Mouse (Mus musculus) hindbrain, postnatal 0 days (tissue): ENCODE data around the gene Amer3. TPM values are rescaled to one million over a fixed set of nuclear protein-coding genes. Genes with fewer than 3 reads are reported as not detected.

Experiments
- ATAC-seq: fragments of 200-750 bp; cut with Nextera tagmentation; 2 replicates; pipeline ENCODE4 v1.8.0; 2017; ENCODE audit warnings: mild to moderate bottlenecking, moderate TSS enrichment, moderate library complexity
- DNase-seq: peaks from one replicate; pipeline ENCODE4 v3.0.0-alpha.2; 2015; ENCODE audit warnings: low spot score
- H3K27ac ChIP-seq: fragments of 300-500 bp; sonication (generic); 2 replicates; pipeline ENCODE4 v1.5.1; 2014; ENCODE audit warnings: mild to moderate bottlenecking
- H3K27me3 ChIP-seq: fragments of 300-500 bp; sonication (generic); 2 replicates; pipeline ENCODE4 v1.6.1; 2014; ENCODE audit warnings: low read length, mixed read lengths; ENCODE audit not compliant: insufficient read depth
- H3K36me3 ChIP-seq: fragments of 300-500 bp; sonication (generic); 2 replicates; pipeline ENCODE4 v1.6.1; 2014; ENCODE audit warnings: low read length, mixed read lengths; ENCODE audit not compliant: insufficient read depth
- H3K4me1 ChIP-seq: fragments of 300-500 bp; sonication (generic); 2 replicates; pipeline ENCODE4 v1.6.1; 2014; ENCODE audit warnings: antibody characterized with exemption, low read length, mixed read lengths; ENCODE audit not compliant: insufficient read depth
- H3K4me2 ChIP-seq: fragments of 300-500 bp; sonication (generic); 2 replicates; pipeline ENCODE4 v1.6.1; 2014; ENCODE audit warnings: low read depth, mild to moderate bottlenecking, low read length, moderate library complexity, mixed read lengths
- H3K4me3 ChIP-seq: fragments of 300-500 bp; sonication (generic); 2 replicates; pipeline ENCODE4 v1.5.1; 2014; ENCODE audit warnings: low read length
- H3K9ac ChIP-seq: fragments of 300-500 bp; sonication (generic); replicated peaks from 2 replicates; pipeline ENCODE4 v1.6.1; 2014; ENCODE audit warnings: mild to moderate bottlenecking, low read length, moderate library complexity, mixed read lengths
- H3K9me3 ChIP-seq: fragments of 300-500 bp; sonication (generic); 2 replicates; pipeline ENCODE4 v1.6.1; 2016; ENCODE audit warnings: low read length, mixed read lengths
- CTCF ChIP-seq: IDR thresholded peaks from 2 replicates; pipeline ENCODE4 v1.5.1; 2016; ENCODE audit warnings: antibody characterized with exemption, control low read depth, low read depth
- WGBS: fragments of 180-500 bp; shearing (Covaris S2); extraction: QIAGEN DNeasy Blood & Tissue Kit; methylation state at CpG from one replicate; pipeline ENCODE4 v1.1.7; 2014; 5-methylcytosine and 5-hydroxymethylcytosine counted together
- polyA plus RNA-seq: library from polyadenylated mRNA; unstranded; fragments of >200 nt; fragmentation: Nextera tagmentation; extraction: Ambion mirVana; gene quantifications from 2 replicates; pipeline ENCODE4 v1.2.1, GENCODE M21; 2015
- total RNA-seq: library from RNA; depleted of rRNA; stranded (reverse); fragments of >200 nt; gene quantifications from 2 replicates; pipeline ENCODE4 v1.2.3, GENCODE M21; 2014

Gene Amer3
- total and polyA plus RNA-seq, 2 experiments from 2014 or later, result 18.2 to 51.5 TPM

- 82% methylated on average over 6 of the region's 6 CpGs for WGBS
- H3K36me3 ChIP-seq, result no peaks in the 10 kb centered on the region
- H3K4me3 ChIP-seq, result no peak overlapping the region
- DNase-seq (no peak), ATAC-seq (no peak)
- no peaks in the 10 kb centered on the region for H3K9me3 ChIP-seq
- no peak for TF ChIP-seq CTCF
- no peak overlapping the region for H3K4me2 ChIP-seq
- H3K27ac ChIP-seq, result no peak overlapping the region
- no peaks in the 10 kb centered on the region for H3K27me3 ChIP-seq
- no peak overlapping the region for H3K9ac ChIP-seq
- no peaks in the 10 kb centered on the region for H3K4me1 ChIP-seq
These were observed 6.2 kb upstream of the Amer3 start for GRCm38 (mm10) chr1:34573221-34573620.

GRCm38 (mm10) chr1:34579782-34580356 is 412 bp downstream of the Amer3 start:
- DNase-seq, result peak; percentile 49
- peak; percentile 26; the same call in 1 of the 2 replicates for TF ChIP-seq CTCF

GRCm38 (mm10) chr1:34582218-34582617 is 2.8 kb downstream of the Amer3 start:
- ATAC-seq (no peak), DNase-seq (no peak)
- 66% methylated on average over 6 of the region's 6 CpGs for WGBS
- H3K27me3 ChIP-seq, result no peaks in the 10 kb centered on the region; the same call in 1 of the 2 replicates
- no peak for TF ChIP-seq CTCF
- peaks cover 18% of the 10 kb centered on the region for H3K4me1 ChIP-seq
- H3K4me2 ChIP-seq, result peak overlapping the region; percentile 30
- no peak overlapping the region for H3K9ac ChIP-seq
- no peaks in the 10 kb centered on the region for H3K36me3 ChIP-seq
- H3K9me3 ChIP-seq, result no peaks in the 10 kb centered on the region
- no peak overlapping the region for H3K27ac ChIP-seq
- H3K4me3 ChIP-seq, result no peak overlapping the region

More at GRCm38 (mm10) chr1:34579782-34580356, 412 bp downstream of the Amer3 start:
- Histone ChIP-seq H3K27me3 (no peaks in the 10 kb centered on the region; the same call in 1 of the 2 replicates), H3K36me3 (no peaks in the 10 kb centered on the region), H3K4me3 (peak overlapping the region; percentile 52), H3K27ac (peak overlapping the region; percentile 89), H3K9ac (peak overlapping the region; percentile 62), H3K9me3 (no peaks in the 10 kb centered on the region), H3K4me2 (peak overlapping the region; percentile 75), H3K4me1 (peaks cover 18% of the 10 kb centered on the region)
- WGBS, result 1% methylated on average over 18 of the region's 18 CpGs
- peak; percentile 11 for ATAC-seq

- Histone ChIP-seq H3K4me3 (no peak overlapping the region), H3K9me3 (no peaks in the 10 kb centered on the region), H3K9ac (no peak overlapping the region), H3K4me1 (peaks cover 18% of the 10 kb centered on the region), H3K4me2 (no peak overlapping the region), H3K36me3 (peaks cover 11% of the 10 kb centered on the region; the same call in 1 of the 2 replicates), H3K27ac (peak overlapping the region; percentile 32; the same call in 1 of the 2 replicates), H3K27me3 (no peaks in the 10 kb centered on the region; the same call in 1 of the 2 replicates)
- 7% methylated on average over 4 of the region's 4 CpGs for WGBS
- peak; percentile 94 for DNase-seq
- TF ChIP-seq CTCF, result peak; percentile 77
- peak; percentile 84 for ATAC-seq
These were observed 4.4 kb downstream of the Amer3 start for GRCm38 (mm10) chr1:34583821-34584263.

- Histone ChIP-seq H3K27me3 (no peaks in the 10 kb centered on the region; the same call in 1 of the 2 replicates), H3K4me3 (no peak overlapping the region), H3K27ac (peak overlapping the region; percentile 32; the same call in 1 of the 2 replicates), H3K4me1 (peaks cover 18% of the 10 kb centered on the region), H3K9ac (no peak overlapping the region), H3K36me3 (peaks cover 16% of the 10 kb centered on the region; the same call in 1 of the 2 replicates), H3K9me3 (no peaks in the 10 kb centered on the region), H3K4me2 (no peak overlapping the region)
- TF ChIP-seq CTCF, result no peak
- ATAC-seq (no peak), DNase-seq (peak; percentile 35)
- WGBS, result 50% methylated on average over 4 of the region's 4 CpGs
These were observed 5.3 kb downstream of the Amer3 start for GRCm38 (mm10) chr1:34584736-34585135.

- Histone ChIP-seq H3K36me3 (peaks cover 16% of the 10 kb centered on the region; the same call in 1 of the 2 replicates), H3K27ac (no peak overlapping the region)
- 84% methylated on average over 22 of the region's 22 CpGs for WGBS
These were observed 8.0 kb downstream of the Amer3 start for GRCm38 (mm10) chr1:34587298-34588096.

More at GRCm38 (mm10) chr1:34587298-34588096, 8.0 kb downstream of the Amer3 start:
- Histone ChIP-seq H3K4me2 (no peak overlapping the region), H3K4me3 (no peak overlapping the region), H3K9ac (no peak overlapping the region), H3K9me3 (no peaks in the 10 kb centered on the region), H3K27me3 (no peaks in the 10 kb centered on the region), H3K4me1 (peaks cover 14% of the 10 kb centered on the region)
- TF ChIP-seq CTCF, result no peak
- ATAC-seq, result no peak
- DNase-seq, result no peak
